Mouse (Mus musculus) cerebellum, postnatal 10 days (tissue): Measurements from ENCODE around the gene Gfap.
A peak's percentile ranks its signal among the peaks of the same experiment; 100 is the strongest.

Experiments
- DNase-seq, 2 experiments: peaks; one replicate each; pipeline ENCODE4 v3.0.0; 2021; ENCODE audit warnings: mixed read lengths in 2 of 2

The Gfap gene

GRCm38 (mm10) chr11:102900763-102901162 is at the start of gene Gfap:
Gene Gfap, minus strand, starts transcription at chr11:102900912.
- DNase-seq: peak; percentile 95 to 97

DNA sequence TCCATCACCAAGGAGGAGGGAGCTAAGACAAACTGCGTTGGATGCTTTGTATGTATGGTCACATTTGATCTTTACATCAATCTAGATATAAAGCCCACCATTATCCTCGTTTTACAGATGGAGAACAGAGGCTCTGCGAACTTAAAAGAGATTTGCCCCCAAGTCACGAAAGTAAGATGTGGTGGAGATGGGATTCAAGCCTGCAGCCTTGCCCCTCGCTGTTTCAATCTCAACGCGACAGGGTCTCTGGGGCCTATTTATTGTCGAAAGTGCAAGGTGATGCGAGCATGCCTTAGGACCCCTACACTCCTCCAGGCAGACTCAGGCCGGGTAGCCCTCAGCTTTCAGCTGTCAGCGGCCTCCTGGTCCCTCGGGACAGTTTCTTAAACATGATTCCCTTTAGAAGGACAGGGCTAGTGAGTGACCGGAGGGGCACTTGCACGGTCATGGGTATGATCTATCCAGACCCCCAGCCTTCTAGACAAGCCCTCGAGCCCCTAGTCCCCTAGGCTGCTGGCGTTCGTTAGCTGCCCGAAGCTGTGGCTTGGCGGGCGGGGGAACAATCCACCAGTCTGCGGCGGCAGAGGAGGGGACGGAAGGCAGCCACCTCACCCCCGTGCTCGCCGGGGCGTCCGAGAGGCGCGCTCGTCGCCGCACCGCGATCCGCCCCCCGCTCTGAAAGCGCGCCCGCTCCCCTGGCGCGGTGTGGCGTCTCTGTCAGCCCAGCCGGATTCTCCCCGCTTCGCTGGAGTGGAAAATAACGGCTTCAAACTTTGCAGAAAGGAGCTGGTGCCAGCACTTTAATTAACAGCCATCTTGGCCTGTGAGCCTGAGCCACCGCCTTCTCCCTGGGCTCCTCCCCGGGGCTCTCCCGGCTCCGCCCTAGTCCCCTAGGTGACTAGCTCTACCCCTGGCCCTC is 47.6 kb upstream of the Gfap start:
- DNase-seq: peak; percentile 66 to 75

DNA sequence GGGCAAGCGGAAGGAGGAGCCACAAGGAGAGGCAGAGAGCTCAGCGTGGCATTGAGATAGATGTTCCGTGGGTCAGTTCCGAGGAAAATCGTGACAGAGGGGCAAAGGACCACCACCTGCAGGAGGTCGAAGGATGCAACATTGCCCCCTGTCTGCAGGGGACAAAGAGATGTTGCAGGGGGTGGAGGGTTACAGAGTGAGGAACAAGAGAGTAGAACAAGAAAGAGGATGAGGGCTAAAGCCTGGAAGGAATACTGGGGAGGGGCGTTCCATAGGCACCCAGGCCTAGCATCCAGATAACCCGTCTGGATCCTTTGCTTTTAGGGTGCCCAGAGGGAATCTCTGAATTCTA is 46.3 kb upstream of the Gfap start:
- DNase-seq: peak in 1 of 2 experiments; percentile 36

GRCm38 (mm10) chr11:102946265-102946991 is 45.7 kb upstream of the Gfap start, which contains the start of gene C1ql1:
Gene C1ql1, minus strand, starts transcription at chr11:102946688.
- peak; percentile 87 to 95 for DNase-seq

DNA sequence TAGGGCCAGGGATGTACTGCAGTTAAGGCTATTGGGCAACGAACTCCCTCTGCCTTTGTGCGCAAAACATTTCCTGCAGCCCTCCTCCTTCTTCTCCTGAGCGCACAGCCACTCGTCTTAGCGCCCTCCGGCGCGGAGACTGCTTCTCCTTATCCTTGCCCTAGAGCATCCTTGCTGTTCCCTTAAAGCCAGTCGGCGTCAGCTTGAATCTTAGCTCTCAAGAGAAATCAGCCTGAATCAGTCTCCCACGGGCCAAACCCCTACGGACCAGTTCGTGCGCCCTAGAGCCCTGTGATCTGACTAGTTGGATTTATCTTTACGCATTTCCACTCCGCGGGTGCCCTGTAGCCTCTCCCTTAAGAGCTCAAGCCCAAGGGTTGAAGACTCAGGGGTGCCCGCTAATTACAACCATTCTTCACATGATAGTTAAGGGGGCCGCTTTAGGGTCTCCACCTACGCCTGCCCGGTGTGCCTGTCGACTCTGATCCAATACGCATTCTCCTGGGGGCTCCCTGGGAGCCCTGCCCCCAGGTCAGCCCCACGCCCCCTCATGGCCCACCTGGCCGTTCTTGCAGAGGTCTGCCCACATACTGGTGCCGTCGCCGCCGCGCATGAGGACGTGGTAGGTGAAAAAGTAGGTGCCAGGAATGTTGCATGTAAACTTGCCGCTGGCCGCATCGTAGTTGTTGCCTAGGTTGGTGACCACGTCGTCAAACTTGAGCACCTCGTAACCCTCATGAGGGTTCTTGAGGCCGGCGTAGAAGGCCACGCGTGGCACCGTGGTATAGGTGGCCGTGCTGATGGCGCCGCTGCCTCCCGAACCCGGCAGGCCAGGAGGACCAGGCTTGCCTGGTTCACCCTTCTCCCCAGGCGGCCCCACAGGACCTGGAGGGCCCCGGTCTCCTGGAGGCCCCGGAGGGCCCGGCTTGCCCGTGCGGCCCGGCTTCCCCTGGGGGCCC is 44.9 kb upstream of the Gfap start:
- DNase-seq: peak in 1 of 2 experiments; percentile 32

- DNase-seq: no peak
These were observed 40.5 kb upstream of the Gfap start for GRCm38 (mm10) chr11:102941236-102941635.

- no peak for DNase-seq
These were observed 38.4 kb upstream of the Gfap start for GRCm38 (mm10) chr11:102939024-102939675.

- peak; percentile 26 to 68 for DNase-seq
These were observed 36.9 kb upstream of the Gfap start for GRCm38 (mm10) chr11:102937529-102938182.

DNA sequence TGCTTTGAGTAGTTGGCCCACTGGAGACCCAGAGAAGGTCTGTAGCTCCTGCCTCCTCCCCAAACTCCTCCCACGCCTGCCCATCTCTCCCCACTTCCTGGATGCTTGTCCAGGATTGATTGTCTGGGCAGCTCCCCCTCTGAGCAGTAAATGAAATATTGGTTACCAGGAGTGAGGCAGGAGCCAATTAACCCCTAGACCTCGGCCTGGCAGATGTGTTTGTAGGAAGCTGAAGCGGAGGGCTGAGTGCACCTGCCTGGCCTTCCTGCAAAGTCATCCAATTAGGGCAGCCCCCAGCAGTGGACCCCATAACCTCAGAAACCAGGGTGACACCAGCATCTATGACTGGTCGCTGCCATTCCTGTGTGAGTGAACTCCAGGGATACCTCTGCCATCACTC is 35.6 kb upstream of the Gfap start:
- no peak for DNase-seq

DNA sequence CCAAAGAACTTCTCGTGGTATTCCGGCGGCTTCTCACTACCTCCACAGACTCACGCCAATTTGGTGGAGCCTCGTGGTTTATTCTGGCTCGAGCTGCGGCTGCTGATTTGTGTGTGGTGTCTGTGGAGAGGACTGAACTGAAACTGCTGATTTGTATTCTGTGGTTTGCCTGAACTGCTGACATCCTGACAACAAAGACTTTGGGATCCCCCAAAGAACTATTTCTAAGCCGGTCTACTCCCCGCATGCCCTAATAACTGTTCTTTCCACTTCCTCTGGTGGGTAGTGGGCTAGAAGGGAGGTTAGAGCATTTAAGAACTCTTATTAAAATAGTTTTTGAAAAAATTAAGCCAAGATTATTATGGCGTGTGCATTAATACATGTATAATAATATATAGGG is 30.0 kb upstream of the Gfap start:
- DNase-seq: no peak

GRCm38 (mm10) chr11:102925351-102925717 is 24.6 kb upstream of the Gfap start:
- peak in 1 of 2 experiments; percentile 68 for DNase-seq

DNA sequence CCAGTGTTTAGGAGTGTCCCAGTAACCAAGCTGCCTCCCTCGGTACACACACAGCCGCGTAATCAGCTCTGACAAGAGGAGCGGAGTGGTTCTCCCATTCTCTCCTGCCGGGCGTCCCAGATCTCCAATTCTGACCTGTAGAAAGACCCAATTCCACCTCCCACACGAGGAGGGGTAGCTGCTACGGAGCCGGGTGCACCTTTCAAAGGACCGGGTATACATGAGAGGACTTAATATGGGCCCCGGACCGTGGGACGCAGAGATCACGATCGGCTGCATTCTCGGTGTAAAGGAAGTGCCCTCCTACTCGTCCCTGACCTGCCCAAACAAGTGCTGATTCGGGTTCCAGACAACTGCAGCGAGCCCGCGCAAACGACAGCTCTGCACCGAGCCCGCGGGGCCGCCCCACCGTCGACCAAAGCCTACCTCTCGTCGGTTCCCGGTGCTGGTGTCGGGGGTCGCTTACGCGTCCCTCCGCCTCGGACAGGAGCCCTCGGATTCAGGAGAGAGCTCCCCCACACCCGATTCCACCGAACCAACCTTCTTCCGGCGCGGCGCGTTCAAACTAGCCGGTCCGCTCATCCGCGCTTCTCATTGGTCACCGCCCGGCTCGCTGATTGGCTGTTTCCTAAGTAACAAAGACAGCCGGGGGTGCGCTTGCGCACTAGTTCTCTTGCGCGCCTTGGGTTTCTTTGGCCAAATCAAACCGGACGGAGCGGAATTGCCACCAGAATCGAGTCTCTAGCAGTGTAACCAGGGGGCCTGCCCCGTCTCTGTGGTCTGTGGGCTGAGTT is 24.0 kb upstream of the Gfap start, which contains the start of gene Kif18b:
Gene Kif18b, minus strand, starts transcription at position 568 of the 794 bp plus-strand sequence.
- DNase-seq: peak; percentile 96 to 97

DNA sequence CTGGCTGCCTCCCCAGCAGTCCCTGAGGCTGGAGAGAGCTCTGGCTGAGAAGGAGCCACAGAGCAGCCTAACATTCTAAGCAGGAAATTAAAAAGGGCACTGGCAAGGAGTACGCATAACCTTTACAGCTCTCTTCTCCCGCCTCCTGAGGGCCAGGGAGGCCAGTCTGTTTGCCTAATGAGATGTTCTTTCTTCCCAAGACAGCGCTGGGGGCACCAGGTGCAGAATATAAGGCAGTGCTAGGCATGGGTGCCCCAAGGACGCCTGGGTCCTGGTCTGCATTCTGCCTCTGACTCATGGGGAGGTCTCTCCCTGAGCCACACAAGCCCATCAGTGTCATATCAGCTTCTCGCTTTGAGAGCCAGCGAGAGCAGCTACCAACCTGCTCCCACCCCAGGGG is 20.8 kb upstream of the Gfap start:
- DNase-seq: no peak

DNA sequence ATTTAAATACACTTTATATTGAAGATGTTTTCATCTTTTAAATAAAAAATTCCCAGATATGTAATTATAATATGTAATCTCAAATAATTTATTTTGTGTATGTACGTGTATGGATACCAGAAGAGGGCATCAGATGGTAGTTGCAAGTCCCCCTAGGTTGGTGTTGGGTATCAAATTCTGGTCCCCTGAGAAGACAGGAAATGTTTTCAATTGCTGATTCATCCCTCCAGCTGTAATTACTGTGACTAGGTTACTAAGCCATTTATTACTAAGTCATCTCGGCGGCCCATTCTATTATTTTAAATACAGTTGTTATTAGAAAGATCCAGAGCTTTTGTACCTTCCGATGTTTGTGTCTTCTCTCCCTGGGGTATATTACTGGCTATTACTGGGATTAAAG is 17.4 kb upstream of the Gfap start:
- no peak for DNase-seq

DNA sequence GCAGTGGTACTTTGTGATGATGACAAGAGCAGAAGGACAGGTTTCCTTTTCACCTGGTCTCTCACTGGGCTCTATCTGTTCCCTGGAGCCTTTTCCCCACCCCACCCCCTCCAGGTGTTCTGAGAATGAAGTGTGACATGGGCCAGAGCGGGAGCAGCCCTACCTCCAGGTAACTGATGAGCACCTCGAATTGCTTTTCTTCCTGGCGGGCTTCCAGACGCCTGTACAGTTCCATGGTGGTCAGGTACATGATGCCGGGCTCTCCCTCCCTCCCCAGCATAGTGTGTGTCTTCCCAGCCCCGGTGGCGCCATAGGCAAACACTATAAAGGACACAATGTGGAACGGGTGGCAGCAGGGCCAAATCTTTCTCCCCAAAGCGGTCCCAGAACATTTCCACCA is 14.7 kb upstream of the Gfap start:
- DNase-seq: no peak

DNA sequence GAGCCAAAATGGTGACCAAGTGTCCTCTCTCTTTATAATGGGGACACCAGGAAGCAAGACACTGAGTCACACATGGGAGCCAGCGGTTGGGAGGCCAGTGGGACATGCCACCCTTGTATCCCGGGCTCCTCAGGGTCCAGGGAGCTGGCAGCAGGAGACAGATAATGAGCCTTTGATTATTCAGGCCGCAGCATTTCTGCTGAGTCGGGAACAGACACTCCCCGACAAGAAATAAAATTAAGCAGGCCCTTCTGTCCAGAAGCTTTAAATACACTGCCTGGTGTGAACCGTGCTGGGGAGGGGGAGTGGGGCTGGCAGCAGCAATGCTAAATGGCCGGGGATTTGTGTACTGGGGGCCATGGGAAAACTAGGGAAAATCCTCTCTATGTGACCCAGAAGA is 10.7 kb upstream of the Gfap start:
- DNase-seq: no peak

DNA sequence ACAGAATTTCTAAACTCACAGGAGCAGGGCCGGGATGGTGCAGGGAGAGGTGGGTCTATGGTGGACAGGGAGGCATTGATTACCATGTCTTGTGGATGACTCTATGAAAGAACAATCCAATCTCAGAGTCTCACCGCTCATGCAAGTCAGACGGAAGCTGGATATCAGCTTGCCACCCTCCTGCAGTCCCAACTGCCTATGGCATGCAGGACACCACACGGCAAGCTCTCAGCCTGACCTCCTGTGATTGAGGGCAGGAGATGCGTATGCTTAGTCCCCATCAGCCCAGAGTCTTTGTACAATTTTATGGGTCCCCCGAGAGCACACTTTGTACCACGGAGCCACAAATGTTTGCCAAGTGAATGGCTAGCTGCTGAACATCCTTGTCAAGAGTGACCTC is 2.9 kb upstream of the Gfap start:
- DNase-seq: no peak

- DNase-seq: no peak
These were observed 1.4 kb upstream of the Gfap start for GRCm38 (mm10) chr11:102902107-102902506.

- DNase-seq: no peak
These were observed 487 bp upstream of the Gfap start for GRCm38 (mm10) chr11:102901199-102901598.

GRCm38 (mm10) chr11:102898408-102898807 is 2.3 kb downstream of the Gfap start:
- DNase-seq: peak; percentile 90 to 94

DNA sequence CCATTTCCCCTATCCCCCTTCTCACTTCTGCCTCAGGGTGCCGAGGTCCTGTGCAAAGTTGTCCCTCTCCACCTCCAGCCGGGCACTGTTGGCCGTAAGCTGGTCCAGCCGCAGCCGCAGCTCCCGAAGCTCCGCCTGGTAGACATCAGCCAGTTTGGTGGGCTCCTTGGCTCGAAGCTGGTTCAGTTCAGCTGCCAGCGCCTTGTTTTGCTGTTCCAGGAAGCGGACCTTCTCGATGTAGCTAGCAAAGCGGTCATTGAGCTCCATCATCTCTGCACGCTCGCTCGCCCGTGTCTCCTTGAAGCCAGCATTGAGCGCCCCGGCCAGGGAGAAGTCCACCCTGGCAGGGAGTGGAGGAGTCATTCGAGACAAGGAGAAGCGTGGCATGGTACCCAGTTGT is 4.1 kb downstream of the Gfap start:
- DNase-seq: peak; percentile 66
